Mouse (Mus musculus): ENCODE measurements at regions not wholly inside any gene's neighbourhood (a gene's known extent, or its start where the extent isn't known, plus 50 kb on each side); places are given as distances from the start of the nearest gene placed in this dataset.
"Not testable (repeated sequence)": the region's sequence is repeated elsewhere in the genome, so short reads cannot be mapped to it uniquely, and the experiment has no call there.

GRCm38 (mm10) chr13:72250419-72250818 lies 286.9 kb upstream of the Irx1 start:
- Histone ChIP-seq H3K27me3 (no peaks in the 10 kb centered on the region), H3K9me3 (0 out of 2 replicates have a peak, but pooled peaks cover 3% of the 10 kb centered on the region), H3K4me2 (replicated peaks) (no peak overlapping the region), H3K36me3 (no peaks in the 10 kb centered on the region), H3K4me1 (no peaks in the 10 kb centered on the region), H3K9ac (no peak overlapping the region), H3K4me3 (no peak overlapping the region), H3K27ac (no peak overlapping the region)
- no peak for ATAC-seq (ENCODE audit: low FRiP score, low read depth)

- H3K27ac ChIP-seq; H3K9ac ChIP-seq; H3K27me3 ChIP-seq; H3K4me1 ChIP-seq; ATAC-seq (ENCODE audit: low FRiP score, low read depth); H3K4me2 ChIP-seq (replicated peaks); H3K9me3 ChIP-seq; H3K36me3 ChIP-seq; H3K4me3 ChIP-seq: not testable (repeated sequence)
- 37% methylated on average over 13 of the region's 13 CpGs for WGBS
Observed at GRCm38 (mm10) chr13:72253242-72253641, 289.7 kb upstream of the Irx1 start.

GRCm38 (mm10) chr13:72258794-72259193 lies 295.3 kb upstream of the Irx1 start:
- no peak for ATAC-seq (ENCODE audit: low FRiP score, low read depth)
- H3K27ac ChIP-seq: no peak overlapping the region
- H3K27me3 ChIP-seq: no peaks in the 10 kb centered on the region
- no peaks in the 10 kb centered on the region for H3K9me3 ChIP-seq
- no peak overlapping the region for H3K4me2 ChIP-seq (replicated peaks)
- H3K4me1 ChIP-seq: no peaks in the 10 kb centered on the region
- no peak overlapping the region for H3K4me3 ChIP-seq
- WGBS: 90% methylated on average over 2 of the region's 2 CpGs
- no peak overlapping the region for H3K9ac ChIP-seq
- no peaks in the 10 kb centered on the region for H3K36me3 ChIP-seq

GRCm38 (mm10) chr13:72264416-72264815 lies 300.9 kb upstream of the Irx1 start:
- Histone ChIP-seq H3K27ac (no peak overlapping the region), H3K36me3 (no peaks in the 10 kb centered on the region), H3K27me3 (no peaks in the 10 kb centered on the region), H3K4me1 (no peaks in the 10 kb centered on the region), H3K4me2 (replicated peaks) (no peak overlapping the region), H3K9me3 (no peaks in the 10 kb centered on the region), H3K9ac (no peak overlapping the region), H3K4me3 (no peak overlapping the region)
- WGBS: 71% methylated on average over 3 of the region's 3 CpGs
- ATAC-seq (ENCODE audit: low FRiP score, low read depth): no peak

GRCm38 (mm10) chr13:72265116-72265515 lies 301.6 kb upstream of the Irx1 start:
- Histone ChIP-seq H3K9ac (no peak overlapping the region), H3K4me2 (replicated peaks) (no peak overlapping the region), H3K4me1 (no peaks in the 10 kb centered on the region), H3K27me3 (no peaks in the 10 kb centered on the region), H3K36me3 (no peaks in the 10 kb centered on the region), H3K4me3 (no peak overlapping the region), H3K9me3 (no peaks in the 10 kb centered on the region), H3K27ac (no peak overlapping the region)
- no peak for ATAC-seq (ENCODE audit: low FRiP score, low read depth)
- 93% methylated on average over 7 of the region's 7 CpGs for WGBS

GRCm38 (mm10) chr13:72265650-72266049 lies 302.1 kb upstream of the Irx1 start:
- no peaks in the 10 kb centered on the region for H3K9me3 ChIP-seq
- H3K9ac ChIP-seq: no peak overlapping the region
- no peaks in the 10 kb centered on the region for H3K4me1 ChIP-seq
- no peak overlapping the region for H3K27ac ChIP-seq
- no peak overlapping the region for H3K4me2 ChIP-seq (replicated peaks)
- 78% methylated on average over 11 of the region's 11 CpGs for WGBS
- H3K36me3 ChIP-seq: no peaks in the 10 kb centered on the region
- no peaks in the 10 kb centered on the region for H3K27me3 ChIP-seq
- no peak for ATAC-seq (ENCODE audit: low FRiP score, low read depth)
- no peak overlapping the region for H3K4me3 ChIP-seq

GRCm38 (mm10) chr13:72266174-72266768 lies 302.7 kb upstream of the Irx1 start:
- H3K36me3 ChIP-seq: no peaks in the 10 kb centered on the region
- H3K4me1 ChIP-seq: no peaks in the 10 kb centered on the region
- no peak overlapping the region for H3K4me3 ChIP-seq
- no peaks in the 10 kb centered on the region for H3K27me3 ChIP-seq
- WGBS: 65% methylated on average over 12 of the region's 12 CpGs
- H3K27ac ChIP-seq: no peak overlapping the region
- H3K9me3 ChIP-seq: no peaks in the 10 kb centered on the region
- no peak overlapping the region for H3K4me2 ChIP-seq (replicated peaks)
- H3K9ac ChIP-seq: no peak overlapping the region
- ATAC-seq (ENCODE audit: low FRiP score, low read depth): no peak

GRCm38 (mm10) chr13:72280343-72280742 lies 316.8 kb upstream of the Irx1 start:
- H3K4me1 ChIP-seq: no peaks in the 10 kb centered on the region
- no peaks in the 10 kb centered on the region for H3K9me3 ChIP-seq
- no peak overlapping the region for H3K9ac ChIP-seq
- no peaks in the 10 kb centered on the region for H3K27me3 ChIP-seq
- ATAC-seq (ENCODE audit: low FRiP score, low read depth): no peak
- no peak overlapping the region for H3K27ac ChIP-seq
- 44% methylated on average over 2 of the region's 2 CpGs for WGBS
- no peak overlapping the region for H3K4me2 ChIP-seq (replicated peaks)
- H3K4me3 ChIP-seq: no peak overlapping the region
- no peaks in the 10 kb centered on the region for H3K36me3 ChIP-seq

GRCm38 (mm10) chr13:72280871-72281270 lies 317.3 kb upstream of the Irx1 start:
- Histone ChIP-seq H3K9me3 (no peaks in the 10 kb centered on the region), H3K4me2 (replicated peaks) (no peak overlapping the region), H3K36me3 (no peaks in the 10 kb centered on the region), H3K4me3 (no peak overlapping the region), H3K27ac (no peak overlapping the region), H3K27me3 (no peaks in the 10 kb centered on the region), H3K9ac (no peak overlapping the region), H3K4me1 (no peaks in the 10 kb centered on the region)
- WGBS: 83% methylated on average over 5 of the region's 5 CpGs
- no peak for ATAC-seq (ENCODE audit: low FRiP score, low read depth)

- no peak for ATAC-seq (ENCODE audit: low FRiP score, low read depth)
- H3K4me1 ChIP-seq: no peaks in the 10 kb centered on the region
- H3K36me3 ChIP-seq: no peaks in the 10 kb centered on the region
- no peak overlapping the region for H3K4me2 ChIP-seq (replicated peaks)
- WGBS: 96% methylated on average over 3 of the region's 3 CpGs
- no peak overlapping the region for H3K27ac ChIP-seq
- no peak overlapping the region for H3K9ac ChIP-seq
- no peak overlapping the region for H3K4me3 ChIP-seq
- H3K9me3 ChIP-seq: no peaks in the 10 kb centered on the region
- H3K27me3 ChIP-seq: peaks cover 10% of the 10 kb centered on the region
Observed at GRCm38 (mm10) chr13:72282764-72283163, 319.2 kb upstream of the Irx1 start.

- Histone ChIP-seq H3K4me2 (replicated peaks) (no peak overlapping the region), H3K4me1 (0 out of 2 replicates have a peak, but pooled peaks cover under 1% of the 10 kb centered on the region), H3K27ac (no peak overlapping the region), H3K9me3 (no peaks in the 10 kb centered on the region), H3K36me3 (no peaks in the 10 kb centered on the region), H3K27me3 (peaks cover 16% of the 10 kb centered on the region), H3K9ac (no peak overlapping the region), H3K4me3 (no peak overlapping the region)
- 23% methylated on average over 1 of the region's 1 CpGs for WGBS
- ATAC-seq (ENCODE audit: low FRiP score, low read depth): peak; percentile 36; the same call in 1 of the 2 replicates
Observed at GRCm38 (mm10) chr13:72283701-72284100, 320.2 kb upstream of the Irx1 start.

GRCm38 (mm10) chr13:72286301-72286700 lies 322.8 kb upstream of the Irx1 start:
- Histone ChIP-seq H3K36me3 (no peaks in the 10 kb centered on the region), H3K27ac (no peak overlapping the region), H3K9ac (no peak overlapping the region), H3K4me2 (replicated peaks) (no peak overlapping the region), H3K9me3 (no peaks in the 10 kb centered on the region), H3K27me3 (peaks cover 41% of the 10 kb centered on the region), H3K4me3 (no peak overlapping the region), H3K4me1 (peaks cover 7% of the 10 kb centered on the region)
- 94% methylated on average over 4 of the region's 4 CpGs for WGBS
- no peak for ATAC-seq (ENCODE audit: low FRiP score, low read depth)

- H3K27me3 ChIP-seq: peaks cover 52% of the 10 kb centered on the region
- H3K9ac ChIP-seq: no peak overlapping the region
- 13% methylated on average over 13 of the region's 13 CpGs for WGBS
- H3K4me1 ChIP-seq: peaks cover 13% of the 10 kb centered on the region
- peak overlapping the region; percentile 14; the same call in 1 of the 2 replicates for H3K4me2 ChIP-seq (replicated peaks)
- no peak for ATAC-seq (ENCODE audit: low FRiP score, low read depth)
- no peaks in the 10 kb centered on the region for H3K9me3 ChIP-seq
- H3K36me3 ChIP-seq: no peaks in the 10 kb centered on the region
- no peak overlapping the region for H3K4me3 ChIP-seq
- no peak overlapping the region for H3K27ac ChIP-seq
Observed at GRCm38 (mm10) chr13:72288381-72289092, 325.0 kb upstream of the Irx1 start.
